Mouse (Mus musculus): ENCODE data around the gene Dennd6a.
A peak's percentile ranks its signal among the peaks of the same experiment; 100 is the strongest.

Dennd6a gene

GRCm38 (mm10) chr14:26571951-26572675, 1.5 kb upstream of the Dennd6a start:
- DNase-seq (ENCODE audit: low read depth, low spot score), result no peak

- DNase-seq (ENCODE audit: low read depth, low spot score), result no peak
These were observed 2.7 kb downstream of the Dennd6a start for GRCm38 (mm10) chr14:26576255-26576780.

- DNase-seq (ENCODE audit: low read depth, low spot score), result no peak
These were observed 5.1 kb downstream of the Dennd6a start for GRCm38 (mm10) chr14:26578791-26579191.

- DNase-seq (ENCODE audit: low read depth, low spot score), result peak; percentile 72
These were observed 6.0 kb downstream of the Dennd6a start for GRCm38 (mm10) chr14:26579346-26580343.

- no peak for DNase-seq (ENCODE audit: low read depth, low spot score)
These were observed 10.0 kb downstream of the Dennd6a start for GRCm38 (mm10) chr14:26583645-26584044.

GRCm38 (mm10) chr14:26587116-26587515, 13.5 kb downstream of the Dennd6a start:
- no peak for DNase-seq (ENCODE audit: low read depth, low spot score)

- no peak for DNase-seq (ENCODE audit: low read depth, low spot score)
These were observed 17.7 kb downstream of the Dennd6a start for GRCm38 (mm10) chr14:26591353-26591752.

GRCm38 (mm10) chr14:26593281-26593895, 19.7 kb downstream of the Dennd6a start:
- no peak for DNase-seq (ENCODE audit: low read depth, low spot score)

- DNase-seq (ENCODE audit: low read depth, low spot score), result no peak
These were observed 21.5 kb downstream of the Dennd6a start for GRCm38 (mm10) chr14:26595167-26595566.

GRCm38 (mm10) chr14:26595695-26596365, 22.2 kb downstream of the Dennd6a start:
- DNase-seq (ENCODE audit: low read depth, low spot score), result peak; percentile 16

GRCm38 (mm10) chr14:26605354-26605753, 31.7 kb downstream of the Dennd6a start:
- DNase-seq (ENCODE audit: low read depth, low spot score), result no peak

- DNase-seq (ENCODE audit: low read depth, low spot score), result no peak
These were observed 36.0 kb downstream of the Dennd6a start for GRCm38 (mm10) chr14:26609674-26610073.

GRCm38 (mm10) chr14:26610689-26611088, 37.0 kb downstream of the Dennd6a start:
- no peak for DNase-seq (ENCODE audit: low read depth, low spot score)

- DNase-seq (ENCODE audit: low read depth, low spot score), result no peak
These were observed 51.6 kb downstream of the Dennd6a start for GRCm38 (mm10) chr14:26625301-26625700.

GRCm38 (mm10) chr14:26626605-26627140, 53.0 kb downstream of the Dennd6a start:
- DNase-seq (ENCODE audit: low read depth, low spot score), result no peak

- DNase-seq (ENCODE audit: low read depth, low spot score), result no peak
These were observed 63.6 kb downstream of the Dennd6a start for GRCm38 (mm10) chr14:26637025-26637850.

- peak; percentile 99 for DNase-seq (ENCODE audit: low read depth, low spot score)
These were observed 64.4 kb downstream of the Dennd6a start, which contains the start of gene Arf4 for GRCm38 (mm10) chr14:26637851-26638707. Gene Arf4 (plus strand): TSS chr14:26638074.

- no peak for DNase-seq (ENCODE audit: low read depth, low spot score)
These were observed 65.0 kb downstream of the Dennd6a start for GRCm38 (mm10) chr14:26638708-26639084.

GRCm38 (mm10) chr14:26639251-26639650, 65.6 kb downstream of the Dennd6a start:
- DNase-seq (ENCODE audit: low read depth, low spot score), result no peak
